Comparison of ENCODE assay signal across 11 mouse cellular contexts in the genomic region with DNA sequence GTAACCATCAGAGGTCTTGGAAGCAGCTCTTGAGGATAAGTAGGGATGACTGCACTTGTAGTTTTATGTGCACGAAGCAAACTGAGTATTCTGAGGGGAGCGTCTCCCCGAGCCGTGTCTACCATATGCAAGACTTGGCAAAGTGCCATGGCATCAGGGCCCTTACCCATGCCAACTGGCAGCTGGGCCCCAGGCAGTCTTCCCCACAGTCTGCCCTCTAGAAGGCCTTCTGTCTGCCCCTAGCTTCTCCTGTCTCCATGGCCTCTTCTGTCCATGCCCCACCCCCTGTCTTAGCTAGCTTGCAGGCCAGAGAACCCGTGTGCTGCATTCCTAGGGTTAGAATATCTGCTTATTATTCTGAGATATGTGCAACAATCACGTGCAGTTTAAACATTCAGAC.
DNase-seq lines count a peak whose midpoint lies in the region; ATAC-seq and TF ChIP-seq lines count a peak whose summit lies in the region.
"Had no signal": no experiment of that assay in that cellular context is flagged by ENCODE, and none has a peak within 500 bp of the region (broad histone marks: within the 10 kb centered on the region; RNA-seq: fewer than 3 reads in every experiment).

No protein-coding gene starts in this region.

- no peaks in the 10 kb centered on the region for H3K36me3 ChIP-seq in hindbrain, postnatal 0 days (ENCODE audit: insufficient read depth, low read length)
- H3K36me3 ChIP-seq: limb, embryonic 15.5 days had no signal

- no peak overlapping the region for H3K4me2 ChIP-seq in hindbrain, postnatal 0 days (ENCODE audit: low read depth, low read length)
- H3K4me2 ChIP-seq: limb, embryonic 15.5 days had no signal

- H3K9me3 ChIP-seq in hindbrain, postnatal 0 days (ENCODE audit: low read length) = no peaks in the 10 kb centered on the region
- H3K9me3 ChIP-seq: limb, embryonic 15.5 days had no signal

- H3K4me3 ChIP-seq in hindbrain, postnatal 0 days (ENCODE audit: low read length) = no peak overlapping the region
- H3K4me3 ChIP-seq: limb, embryonic 15.5 days; myocyte had no signal

- no peak overlapping the region for H3K27ac ChIP-seq in hindbrain, postnatal 0 days
- H3K27ac ChIP-seq: limb, embryonic 15.5 days had no signal

- 19% methylated on average over 6 of the region's 6 CpGs for WGBS in hindbrain, postnatal 0 days

- peak; percentile 13 for DNase-seq in cerebellum, adult 11-12 months
- DNase-seq in cerebellum, adult 11 months = no peak
- DNase-seq in left cerebral cortex, postnatal 4 days = peak; percentile 96
- no peak for DNase-seq in left cerebral cortex, postnatal 36 days (ENCODE audit: low spot score in 2 of 2)
- peak; percentile 51 to 53 for DNase-seq in cerebellum, postnatal 36 days
- DNase-seq in hindbrain, postnatal 0 days (ENCODE audit: low spot score) = peak; percentile 85
- no peak for DNase-seq in yolk sac, embryonic 10.5 days (ENCODE audit: low spot score)
- DNase-seq: kidney, adult 8-10 months had no signal

- TF ChIP-seq CTCF in hindbrain, postnatal 0 days (IDR thresholded peaks at IDR 0.05; ENCODE audit: low read depth) = no peak

- H3K4me1 ChIP-seq in hindbrain, postnatal 0 days (ENCODE audit: insufficient read depth, low read length) = 0 out of 2 replicates have a peak, but pooled peaks cover 4% of the 10 kb centered on the region

- H3K9ac ChIP-seq in hindbrain, postnatal 0 days (replicated peaks; ENCODE audit: low read length) = no peak overlapping the region
- H3K9ac ChIP-seq: limb, embryonic 15.5 days had no signal

- ATAC-seq in hindbrain, postnatal 0 days = peak; percentile 86
- no peak for ATAC-seq in megakaryocyte, adult 5-6 weeks (ENCODE audit: poor library complexity, severe bottlenecking)

- intact Hi-C loops in left cerebral cortex, postnatal 4 days (cut with DNase I) = no loop called here
- intact Hi-C loops in left cerebral cortex, postnatal 36 days (cut with DNase I) = no loop called here

- H3K27me3 ChIP-seq in hindbrain, postnatal 0 days (ENCODE audit: insufficient read depth, low read length) = no peaks in the 10 kb centered on the region
- H3K27me3 ChIP-seq: limb, embryonic 15.5 days had no signal

Comparison
In these comparisons a context has a peak if more than half of its experiments do, and no peak if none do; other contexts are left out.
1. DNase-seq: peak in cerebellum, adult 11-12 months (single experiment), left cerebral cortex, postnatal 4 days (single experiment), cerebellum, postnatal 36 days (2 of 2) and hindbrain, postnatal 0 days (single experiment); none in cerebellum, adult 11 months (single experiment), left cerebral cortex, postnatal 36 days (0 of 2) and yolk sac, embryonic 10.5 days (single experiment).